Mouse (Mus musculus) kidney, adult 2 months (tissue): ENCODE measurements around the gene Vstm4. TPM values are rescaled to one million over a fixed set of nuclear protein-coding genes. Genes with fewer than 3 reads are reported as not detected.
A peak's percentile ranks its signal among the peaks of the same experiment; 100 is the strongest.

Experiments
- DNase-seq: peaks from one replicate; pipeline ENCODE4 v3.0.0; 2021
- H3K27ac ChIP-seq: fragments of 200-500 bp; 2 replicates; pipeline ENCODE4 v1.5.1; 2012; ENCODE audit warnings: low read depth, low read length, control low read depth, inconsistent platforms; ENCODE audit not compliant: insufficient read depth
- H3K27me3 ChIP-seq: fragments of 200-500 bp; replicated peaks from 2 replicates; pipeline ENCODE4 v1.6.1; 2012; ENCODE audit warnings: mild to moderate bottlenecking, moderate library complexity, low read length, inconsistent platforms; ENCODE audit not compliant: control insufficient read depth, insufficient read depth
- H3K36me3 ChIP-seq: fragments of 200-500 bp; 2 replicates; pipeline ENCODE4 v1.6.1; 2012; ENCODE audit warnings: mild to moderate bottlenecking, moderate library complexity, low read length, inconsistent platforms; ENCODE audit not compliant: control insufficient read depth, insufficient read depth
- H3K4me1 ChIP-seq: fragments of 200-500 bp; 2 replicates; pipeline ENCODE4 v1.6.1; 2011; ENCODE audit warnings: low read length; ENCODE audit not compliant: control insufficient read depth, insufficient read depth
- H3K4me3 ChIP-seq: fragments of 200-500 bp; 2 replicates; pipeline ENCODE4 v1.5.1; 2011; ENCODE audit warnings: mild to moderate bottlenecking, low read depth, low read length, control low read depth; ENCODE audit not compliant: insufficient read depth
- CTCF ChIP-seq: fragments of 200-500 bp; conservative IDR thresholded peaks from 2 replicates; pipeline ENCODE4 v1.5.1; 2011; ENCODE audit warnings: low read depth, mild to moderate bottlenecking, control low read depth, low read length, moderate library complexity, mixed read lengths; ENCODE audit not compliant: insufficient read depth, insufficient read length
- POLR2A ChIP-seq: fragments of 200-500 bp; IDR thresholded peaks from one replicate; pipeline ENCODE4 v1.6.1; 2011; ENCODE audit warnings: low read depth, low read length, control low read depth
- WGBS: fragments of 180-500 bp; shearing (Covaris S2); methylation state at CpG from one replicate; pipeline ENCODE4 v1.1.7; 2018; 5-methylcytosine and 5-hydroxymethylcytosine counted together
- polyA plus RNA-seq: library from polyadenylated mRNA; depleted of rRNA; stranded (reverse); fragments of >200 nt; gene quantifications from 2 replicates; pipeline ENCODE4 v1.2.3, GENCODE M21; 2012; rRNA removed

Vstm4 gene
- 8.0 and 8.3 TPM in 2 replicates for polyA plus RNA-seq

DNA sequence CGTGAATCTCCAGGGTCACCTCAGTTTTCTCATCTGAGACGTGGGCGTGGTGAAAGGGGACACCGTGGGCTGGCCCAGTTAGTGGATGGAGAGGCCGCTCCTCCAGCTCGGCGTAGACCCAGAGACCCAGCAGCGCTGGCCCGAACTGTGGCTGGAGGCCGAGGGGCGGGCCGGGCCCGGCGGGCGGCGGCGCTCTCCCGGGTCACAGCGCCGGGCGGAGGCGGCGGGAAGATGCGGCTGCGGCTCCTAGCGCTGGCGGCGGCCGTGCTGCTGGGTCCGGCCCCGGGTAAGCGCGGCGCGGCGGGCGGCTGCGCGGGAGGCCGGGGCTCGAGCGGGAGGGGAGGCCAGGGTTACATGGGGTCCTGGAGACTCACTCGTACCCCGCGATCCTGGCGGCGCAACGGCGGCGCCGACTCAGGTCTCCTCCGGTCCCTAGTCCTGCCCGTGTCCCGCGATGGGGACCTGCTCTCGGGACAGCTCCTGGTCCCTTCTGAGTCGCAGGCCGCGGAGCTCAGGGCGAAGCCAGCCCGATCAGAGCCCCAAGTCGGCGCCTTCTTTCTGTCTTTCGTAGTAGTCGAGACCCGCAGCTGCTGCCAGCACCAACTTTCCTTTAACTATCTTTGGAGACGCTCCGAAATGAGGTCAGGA is at the start of gene Vstm4:
Vstm4 (plus strand) TSS at position 76 of the 648 bp plus-strand sequence.
- Histone ChIP-seq H3K4me1 (no peaks in the 10 kb centered on the region), H3K27ac (peak within 1 kb of the TSS; percentile 35; the same call in 1 of the 2 replicates), H3K36me3 (no peaks in the 10 kb centered on the region), H3K4me3 (peak within 1 kb of the TSS; percentile 52), H3K27me3 (no peaks in the 10 kb centered on the region; the same call in 1 of the 2 replicates)
- no peak for TF ChIP-seq CTCF
- no peak for TF ChIP-seq POLR2A
- 1% methylated on average over 68 of the region's 68 CpGs for WGBS
- DNase-seq, result peak; percentile 63

GRCm38 (mm10) chr14:32810111-32810510 is 46.4 kb upstream of the Vstm4 start:
- no peaks in the 10 kb centered on the region for H3K36me3 ChIP-seq
- no peak overlapping the region for H3K4me3 ChIP-seq
- DNase-seq, result no peak
- no peak for TF ChIP-seq POLR2A
- no peaks in the 10 kb centered on the region for H3K4me1 ChIP-seq
- H3K27ac ChIP-seq, result no peak overlapping the region
- H3K27me3 ChIP-seq, result no peaks in the 10 kb centered on the region

DNA sequence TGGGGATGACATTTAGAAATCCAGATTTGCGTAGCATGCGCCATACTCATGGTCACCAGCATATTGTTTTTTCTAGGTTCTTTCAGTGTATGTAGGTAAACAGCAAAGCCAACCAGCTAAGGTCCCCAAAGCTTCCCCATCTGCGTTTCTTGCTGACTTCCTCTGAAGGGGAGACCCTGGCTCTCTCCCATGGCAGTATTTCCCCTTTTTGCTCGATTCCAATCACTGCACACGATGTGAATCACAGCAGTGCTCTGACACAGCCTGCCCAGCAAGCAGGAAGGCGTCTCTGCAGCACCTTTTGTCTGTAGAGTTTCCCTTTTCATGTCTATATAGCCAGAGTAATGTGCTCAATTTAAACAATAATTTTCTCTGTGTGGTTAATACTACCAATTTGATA is 44.1 kb upstream of the Vstm4 start:
- H3K4me1 ChIP-seq, result no peaks in the 10 kb centered on the region
- no peak overlapping the region for H3K27ac ChIP-seq
- WGBS, result 71% methylated on average over 6 of the region's 6 CpGs
- H3K27me3 ChIP-seq, result no peaks in the 10 kb centered on the region
- no peaks in the 10 kb centered on the region for H3K36me3 ChIP-seq
- DNase-seq, result no peak
- H3K4me3 ChIP-seq, result no peak overlapping the region
- TF ChIP-seq POLR2A, result no peak
- TF ChIP-seq CTCF, result no peak

DNA sequence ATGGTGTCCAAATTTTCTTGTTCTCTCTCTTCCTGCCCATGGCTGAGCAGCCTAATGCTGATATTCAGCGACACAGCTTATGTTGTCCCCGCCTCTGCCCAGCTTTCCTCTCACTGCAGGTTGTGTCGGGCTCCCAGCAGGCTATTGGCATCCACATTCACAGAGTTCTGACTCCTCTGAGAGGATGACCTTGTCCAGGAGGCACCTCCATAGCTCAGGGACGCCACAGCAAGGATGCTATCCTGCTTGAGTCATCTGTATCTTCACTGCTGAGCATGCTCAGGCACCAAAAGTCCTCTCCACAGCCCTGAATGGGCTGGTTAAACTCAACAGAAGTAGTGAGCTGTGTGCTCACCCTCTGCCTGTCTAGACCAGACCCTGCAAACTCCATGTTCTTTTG is 41.6 kb upstream of the Vstm4 start:
- Histone ChIP-seq H3K27me3 (no peaks in the 10 kb centered on the region), H3K4me1 (no peaks in the 10 kb centered on the region), H3K4me3 (no peak overlapping the region), H3K36me3 (no peaks in the 10 kb centered on the region), H3K27ac (no peak overlapping the region)
- TF ChIP-seq POLR2A (no peak), CTCF (no peak)
- no peak for DNase-seq
- WGBS, result 77% methylated on average over 4 of the region's 4 CpGs

GRCm38 (mm10) chr14:32816533-32816932 is 40.0 kb upstream of the Vstm4 start:
- H3K27ac ChIP-seq, result no peak overlapping the region
- WGBS, result 72% methylated on average over 4 of the region's 4 CpGs
- H3K4me1 ChIP-seq, result no peaks in the 10 kb centered on the region
- DNase-seq, result no peak
- no peaks in the 10 kb centered on the region for H3K27me3 ChIP-seq
- H3K4me3 ChIP-seq, result no peak overlapping the region
- H3K36me3 ChIP-seq, result no peaks in the 10 kb centered on the region
- TF ChIP-seq POLR2A, result no peak
- 0 out of 2 replicates have a peak, but pooled peaks have one; percentile 2 for TF ChIP-seq CTCF

DNA sequence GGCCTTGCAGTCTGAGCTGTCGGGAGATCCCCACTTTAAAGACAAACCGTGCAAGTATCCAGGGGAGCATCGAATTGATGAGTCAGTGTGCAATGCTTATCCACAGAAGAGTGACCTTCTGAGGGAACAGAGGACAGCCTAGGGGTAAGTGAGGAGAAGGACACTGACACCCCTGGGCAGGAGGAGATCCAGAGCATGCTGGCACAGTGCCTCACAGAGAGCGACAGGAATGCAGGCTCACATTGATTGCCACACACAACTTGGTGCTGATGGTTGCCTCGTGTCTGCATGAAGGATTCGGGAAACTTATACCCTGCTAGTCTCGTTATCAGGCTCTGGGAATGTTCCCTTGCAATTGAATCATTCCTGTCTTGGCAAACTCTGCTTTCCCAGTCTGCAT is 39.3 kb upstream of the Vstm4 start:
- Histone ChIP-seq H3K27me3 (no peaks in the 10 kb centered on the region), H3K36me3 (no peaks in the 10 kb centered on the region), H3K27ac (no peak overlapping the region), H3K4me3 (no peak overlapping the region), H3K4me1 (no peaks in the 10 kb centered on the region)
- 58% methylated on average over 7 of the region's 7 CpGs for WGBS
- DNase-seq, result no peak
- no peak for TF ChIP-seq POLR2A
- TF ChIP-seq CTCF, result no peak

DNA sequence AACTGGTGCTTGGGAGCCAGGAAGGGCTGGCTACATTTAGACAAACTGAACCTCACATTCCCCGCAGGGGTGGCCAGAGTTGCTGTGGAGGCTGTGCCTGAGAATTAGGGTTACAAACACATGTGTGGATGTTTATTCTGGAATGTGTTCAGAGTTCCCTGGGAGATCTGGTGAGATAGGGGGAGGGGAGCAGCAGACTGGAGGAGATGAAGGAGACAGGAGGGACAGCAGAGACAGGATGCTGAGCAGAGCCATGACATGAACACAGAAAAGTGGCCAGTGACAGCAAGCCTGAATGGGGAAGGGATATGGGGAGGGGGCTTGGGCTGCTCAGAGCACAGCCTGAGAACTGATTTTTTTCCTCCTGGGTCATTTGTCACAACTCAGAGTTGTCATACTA is 37.3 kb upstream of the Vstm4 start:
- no peak overlapping the region for H3K27ac ChIP-seq
- H3K4me1 ChIP-seq, result peaks cover 3% of the 10 kb centered on the region; the same call in 1 of the 2 replicates
- no peaks in the 10 kb centered on the region for H3K27me3 ChIP-seq
- no peak overlapping the region for H3K4me3 ChIP-seq
- H3K36me3 ChIP-seq, result no peaks in the 10 kb centered on the region
- 49% methylated on average over 1 of the region's 1 CpGs for WGBS
- TF ChIP-seq POLR2A (no peak), CTCF (no peak)
- peak; percentile 38 for DNase-seq

- Histone ChIP-seq H3K27me3 (no peaks in the 10 kb centered on the region), H3K36me3 (no peaks in the 10 kb centered on the region), H3K27ac (no peak overlapping the region), H3K4me3 (no peak overlapping the region), H3K4me1 (peaks cover 3% of the 10 kb centered on the region; the same call in 1 of the 2 replicates)
- DNase-seq, result no peak
- 81% methylated on average over 4 of the region's 4 CpGs for WGBS
- TF ChIP-seq POLR2A, result no peak
- no peak for TF ChIP-seq CTCF
These were observed 33.7 kb upstream of the Vstm4 start for GRCm38 (mm10) chr14:32822812-32823211.
